Mouse (Mus musculus): ENCODE measurements around the gene Mrpl1. TPM values are rescaled to one million over a fixed set of nuclear protein-coding genes. Genes with fewer than 3 reads are reported as not detected.

Gene Mrpl1
- total and polyA plus RNA-seq, 3 experiments = 31.3 to 77.6 (median 44.2) TPM

- TF ChIP-seq IRF4 (IDR thresholded peaks at IDR 0.05; ENCODE audit: low read depth, low read length) (peak; percentile 33; the same call in 1 of the 2 replicates), TBP (conservative IDR thresholded peaks at IDR 0.05; ENCODE audit: low read depth, low read length) (peak; percentile 72; the same call in 1 of the 2 replicates), ZNF384 (IDR thresholded peaks at IDR 0.05; ENCODE audit: low read depth, low read length) (peak; percentile 90), CHD2 (IDR thresholded peaks at IDR 0.05; ENCODE audit: low read length) (peak; percentile 87), E2F4 (IDR thresholded peaks at IDR 0.05; ENCODE audit: insufficient replicate concordance, low read depth, low read length) (peak; percentile 40; the same call in 1 of the 2 replicates)
Observed at GRCm38 (mm10) chr5:96162399-96163331, 46.6 kb upstream of the Mrpl1 start (continued).

DNA sequence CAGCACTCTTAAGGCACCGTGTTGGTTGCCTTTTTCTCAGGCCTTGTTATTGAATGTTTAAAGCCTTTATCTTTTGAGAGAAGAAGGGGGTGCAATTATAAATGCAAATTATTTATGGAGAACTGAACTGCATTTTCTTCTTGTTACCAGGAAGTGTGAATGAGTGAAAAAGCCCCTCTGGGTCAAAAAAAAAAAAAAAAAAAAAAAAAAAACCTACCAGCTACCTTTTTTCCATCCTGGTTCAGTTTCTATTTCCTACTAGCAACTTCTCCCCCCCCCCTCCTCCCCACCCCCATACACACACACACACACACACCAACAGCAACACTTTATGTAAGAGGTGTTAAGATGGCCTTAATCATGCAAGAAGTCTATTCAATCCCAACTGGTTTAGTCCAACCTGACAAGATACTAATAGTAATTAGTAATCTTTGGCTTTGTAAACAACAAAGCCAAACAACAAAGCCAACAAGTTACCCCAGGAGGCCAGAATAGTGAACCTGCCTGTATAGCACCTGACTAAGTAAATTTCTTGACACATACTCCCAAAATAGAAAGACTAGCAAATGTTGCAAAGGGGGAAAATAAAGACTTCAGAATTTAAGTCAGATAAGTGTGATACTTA is 45.8 kb upstream of the Mrpl1 start:
- in situ Hi-C loops (cut with MboI; ENCODE audit: low pct_ligation_motif_present, low pct_unique_long_range_greater_than_20kb, low sequenced_read_pairs) (no loop called here), dilution Hi-C loops (cut with MboI; ENCODE audit: extremely low pct_ligation_motif_present, extremely low pct_unique_long_range_greater_than_20kb, low sequenced_read_pairs) (no loop called here)
- H3K27ac ChIP-seq (ENCODE audit: insufficient read depth, low read depth) = peak overlapping the region; percentile 99
- H3K36me3 ChIP-seq (replicated peaks in 1 of 2; ENCODE audit: control insufficient read depth in 1 of 2, insufficient read depth in 1 of 2, low read length in 1 of 2) = peaks cover 0 to 2% of the 10 kb centered on the region in 2 experiments
- peaks cover 0 to 22% of the 10 kb centered on the region in 2 experiments; a peak in 2 of 4 replicates for H3K4me1 ChIP-seq (ENCODE audit: control insufficient read depth in 1 of 2, insufficient read depth in 2 of 2)
- peak overlapping the region; percentile 88 for H3K9ac ChIP-seq (ENCODE audit: insufficient read depth, low read depth)
- H3K9me3 ChIP-seq (replicated peaks; ENCODE audit: low read length) = peaks cover 6% of the 10 kb centered on the region
- peak overlapping the region; percentile 74 to 96 (median 87) for H3K4me3 ChIP-seq (replicated peaks in 1 of 3; ENCODE audit: low read depth in 2 of 3, low read length in 2 of 3, poor library complexity in 1 of 3)
- peaks cover 30% of the 10 kb centered on the region for H3K79me2 ChIP-seq (replicated peaks; ENCODE audit: control insufficient read depth, extremely low read depth, insufficient read depth, poor library complexity, severe bottlenecking)
- no peaks in the 10 kb centered on the region for H3K27me3 ChIP-seq (replicated peaks)
- peak; percentile 49 for DNase-seq (ENCODE audit: extremely low read depth)
- H3K4me2 ChIP-seq (ENCODE audit: insufficient read depth, low read depth, poor library complexity, severe bottlenecking) = peak overlapping the region; percentile 87
- no peak for TF ChIP-seq NRF1 (IDR thresholded peaks at IDR 0.05; ENCODE audit: low read depth, low read length)
- TF ChIP-seq CTCF (conservative IDR thresholded peaks at IDR 0.05 in 1 of 2, IDR thresholded peaks at IDR 0.05 in 1 of 2; ENCODE audit: low read depth in 2 of 2, low read length in 2 of 2) = no peak
- peak; percentile 73 for TF ChIP-seq ELF1 (IDR thresholded peaks at IDR 0.05; ENCODE audit: low read depth, low read length)
- TF ChIP-seq JUN (IDR thresholded peaks at IDR 0.05; ENCODE audit: insufficient read depth, low read depth, low read length) = no peak
- no peak for TF ChIP-seq GABPA (IDR thresholded peaks at IDR 0.05; ENCODE audit: insufficient replicate concordance, low read depth, low read length)
- peak; percentile 53; the same call in 1 of the 2 replicates for TF ChIP-seq CHD2 (IDR thresholded peaks at IDR 0.05; ENCODE audit: low read length)
- no peak for TF ChIP-seq PAX5 (IDR thresholded peaks at IDR 0.05; ENCODE audit: low read length)
- TF ChIP-seq MXI1 (IDR thresholded peaks at IDR 0.05; ENCODE audit: low read depth, low read length) = no peak
- no peak for TF ChIP-seq USF1 (IDR thresholded peaks at IDR 0.05; ENCODE audit: low read depth, low read length)
- no peak for TF ChIP-seq E2F4 (IDR thresholded peaks at IDR 0.05; ENCODE audit: insufficient replicate concordance, low read depth, low read length)
- TF ChIP-seq MAX (IDR thresholded peaks at IDR 0.05; ENCODE audit: low read length) = peak; percentile 9; the same call in 1 of the 2 replicates
- TF ChIP-seq MEF2A (IDR thresholded peaks at IDR 0.05; ENCODE audit: borderline replicate concordance, low read depth, low read length) = peak; percentile 6; the same call in 1 of the 2 replicates
- no peak for TF ChIP-seq CHD1 (IDR thresholded peaks at IDR 0.05; ENCODE audit: low read depth, low read length)
- peak; percentile 89 for TF ChIP-seq IRF4 (IDR thresholded peaks at IDR 0.05; ENCODE audit: low read depth, low read length)
- no peak for TF ChIP-seq MYC (IDR thresholded peaks at IDR 0.05; ENCODE audit: low read depth, low read length)
- TF ChIP-seq ZKSCAN1 (IDR thresholded peaks at IDR 0.05; ENCODE audit: borderline replicate concordance, low read depth, low read length) = no peak
- TF ChIP-seq ETS1 (conservative IDR thresholded peaks at IDR 0.05; ENCODE audit: low read depth, low read length) = peak; percentile 52
- TF ChIP-seq JUND (conservative IDR thresholded peaks at IDR 0.05; ENCODE audit: low read depth, low read length) = 0 out of 2 replicates have a peak, but pooled peaks have one; percentile 46
- TF ChIP-seq MAFK (IDR thresholded peaks at IDR 0.05; ENCODE audit: insufficient replicate concordance, low read length) = 0 out of 2 replicates have a peak, but pooled peaks have one; percentile 40
- TF ChIP-seq SIN3A (IDR thresholded peaks at IDR 0.05; ENCODE audit: low read length) = 0 out of 2 replicates have a peak, but pooled peaks have one; percentile 18
- no peak for TF ChIP-seq SMC3 (IDR thresholded peaks at IDR 0.05; ENCODE audit: low read depth, low read length)
- TF ChIP-seq EP300 (IDR thresholded peaks at IDR 0.05; ENCODE audit: low read length) = peak; percentile 82
- no peak for TF ChIP-seq TBP (conservative IDR thresholded peaks at IDR 0.05; ENCODE audit: low read depth, low read length)
- no peak for TF ChIP-seq USF2 (conservative IDR thresholded peaks at IDR 0.05; ENCODE audit: low read depth, low read length)
- no peak for TF ChIP-seq ZC3H11A (IDR thresholded peaks at IDR 0.05; ENCODE audit: low read depth, low read length)
- TF ChIP-seq POLR2A (IDR thresholded peaks at IDR 0.05; ENCODE audit: low read depth, low read length) = no peak
- TF ChIP-seq POLR2AphosphoS2 (IDR thresholded peaks at IDR 0.05; ENCODE audit: low read depth, low read length) = no peak
- TF ChIP-seq BHLHE40 (IDR thresholded peaks at IDR 0.05; ENCODE audit: low read depth, low read length) = peak; percentile 64
- no peak for TF ChIP-seq ZMIZ1 (IDR thresholded peaks at IDR 0.05; ENCODE audit: low read depth, low read length)
- no peak for TF ChIP-seq KAT2A (IDR thresholded peaks at IDR 0.05; ENCODE audit: insufficient replicate concordance, low read length)
- no peak for TF ChIP-seq NELFE (IDR thresholded peaks at IDR 0.05; ENCODE audit: low read depth, low read length)
- TF ChIP-seq UBTF (IDR thresholded peaks at IDR 0.05; ENCODE audit: low read depth, low read length) = no peak
